Mouse (Mus musculus) megakaryocyte-erythroid progenitor cell, adult 5-6 weeks (primary cell): ENCODE results near the gene Ddit4. TPM values are rescaled to one million over a fixed set of nuclear protein-coding genes. Genes with fewer than 3 reads are reported as not detected.

Experiments used
- ATAC-seq: replicated peaks from 2 replicates; pipeline ENCODE4 v1.8.0; 2016; ENCODE audit warnings: mild to moderate bottlenecking, inconsistent platforms; ENCODE audit not compliant: severe bottlenecking, poor library complexity, low FRiP score, low TSS enrichment
- total RNA-seq, 2 experiments: library from RNA; stranded (forward) in 1 of 2; stranded (reverse) in 1 of 2; fragments of 200-1000, 215-1000 nt in 1 of 2; fragments of >200 nt in 1 of 2; fragmentation: Nextera tagmentation in 1 of 2; gene quantifications; 2 replicates each; pipeline ENCODE4 v1.2.3; 2014 to 2017

The Ddit4 gene
- total RNA-seq, 2 experiments from 2014 or later, result 2.0 to 3.0 TPM

- ATAC-seq, result no peak
These were observed 50.2 kb downstream of the Ddit4 start for GRCm38 (mm10) chr10:59901463-59901862.

GRCm38 (mm10) chr10:59900939-59901338 lies 50.7 kb downstream of the Ddit4 start:
- no peak for ATAC-seq

GRCm38 (mm10) chr10:59900174-59900435 lies 51.5 kb downstream of the Ddit4 start:
- no peak for ATAC-seq

Other genes starting within 250 kb of the Ddit4 start
- gene Micu1, start 249.4 kb downstream of the Ddit4 start, total RNA-seq (2014; fragmentation: Nextera tagmentation), result 23.9 and 26.3 TPM in 2 replicates
- 25.9 and 26.5 TPM in 2 replicates for gene Micu1, start 249.4 kb downstream of the Ddit4 start, total RNA-seq (2017)
- gene Dnajb12, start 72.3 kb downstream of the Ddit4 start, total RNA-seq (2014; fragmentation: Nextera tagmentation), result 27.1 and 35.8 TPM in 2 replicates
- 15.1 and 27.7 TPM in 2 replicates for gene Dnajb12, start 72.3 kb downstream of the Ddit4 start, total RNA-seq (2017)
- 30.8 and 36.1 TPM in 2 replicates for gene Ascc1, start 51.0 kb upstream of the Ddit4 start, total RNA-seq (2014; fragmentation: Nextera tagmentation)
- 34.3 and 34.7 TPM in 2 replicates for gene Ascc1, start 51.0 kb upstream of the Ddit4 start, total RNA-seq (2017)
- 59.5 and 72.3 TPM in 2 replicates for gene Anapc16, start 51.3 kb upstream of the Ddit4 start, total RNA-seq (2014; fragmentation: Nextera tagmentation)
- 42.1 and 43.2 TPM in 2 replicates for gene Anapc16, start 51.3 kb upstream of the Ddit4 start, total RNA-seq (2017)
- gene Spock2, start 154.4 kb upstream of the Ddit4 start, total RNA-seq (2014; fragmentation: Nextera tagmentation), result 0.11 and 0.57 TPM in 2 replicates
- 0.15 and 0.33 TPM in 2 replicates for gene Spock2, start 154.4 kb upstream of the Ddit4 start, total RNA-seq (2017)